In genomic region chr10:43578754-43579380, GRCm38 (mm10) we compare ENCODE assay signal across 8 mouse cellular contexts. TPM values are rescaled to one million over a fixed set of nuclear protein-coding genes. Genes with fewer than 3 reads are reported as not detected.
DNase-seq lines count a peak whose midpoint lies in the region; ATAC-seq and TF ChIP-seq lines count a peak whose summit lies in the region.

No protein-coding gene starts in this region.

- TF ChIP-seq CTCF in E14TG2a.4 (conservative IDR thresholded peaks at IDR 0.05; ENCODE audit: low read length): no peak

- ATAC-seq in erythroid progenitor cell, adult 5-6 weeks (replicated peaks; ENCODE audit: low FRiP score, poor library complexity, severe bottlenecking): peak; percentile 56
- ATAC-seq in limb, embryonic 12.5 days (ENCODE audit: insufficient number of reproducible peaks, insufficient read depth, low FRiP score, low TSS enrichment, low read depth): peak; percentile 87
- ATAC-seq in midbrain, embryonic 12.5 days (ENCODE audit: low FRiP score, low read depth): peak; percentile 80

- peak overlapping the region; percentile 97 for H3K9ac ChIP-seq in limb, embryonic 12.5 days (replicated peaks)
- H3K9ac ChIP-seq in midbrain, embryonic 12.5 days (replicated peaks): peak overlapping the region; percentile 93

- no peaks in the 10 kb centered on the region for H3K36me3 ChIP-seq in E14TG2a.4 (ENCODE audit: insufficient read depth, low read length)
- peaks cover 27% of the 10 kb centered on the region for H3K36me3 ChIP-seq in limb, embryonic 12.5 days
- peaks cover 22% of the 10 kb centered on the region for H3K36me3 ChIP-seq in midbrain, embryonic 12.5 days

- no peaks in the 10 kb centered on the region for H3K9me3 ChIP-seq in E14TG2a.4 (ENCODE audit: low read length)
- H3K9me3 ChIP-seq in limb, embryonic 12.5 days: 0 out of 2 replicates have a peak, but pooled peaks cover 8% of the 10 kb centered on the region
- H3K9me3 ChIP-seq in midbrain, embryonic 12.5 days: no peaks in the 10 kb centered on the region

- peak; percentile 38 to 68 for DNase-seq in adrenal gland, adult 18-20 months (ENCODE audit: low spot score in 2 of 2)
- peak; percentile 27 to 47 for DNase-seq in heart, postnatal 36 days
- DNase-seq in spleen, postnatal 14 days (ENCODE audit: low spot score in 2 of 2): peak; percentile 94
- no peak for DNase-seq in left cerebral cortex, postnatal 36 days (ENCODE audit: low spot score in 2 of 2)

- H3K4me2 ChIP-seq in limb, embryonic 12.5 days: peak overlapping the region; percentile 74
- H3K4me2 ChIP-seq in midbrain, embryonic 12.5 days (replicated peaks): peak overlapping the region; percentile 79

- peaks cover 56% of the 10 kb centered on the region for H3K4me1 ChIP-seq in E14TG2a.4 (replicated peaks; ENCODE audit: low read depth, low read length)
- H3K4me1 ChIP-seq in limb, embryonic 12.5 days (replicated peaks): peaks cover 17% of the 10 kb centered on the region
- peaks cover 16% of the 10 kb centered on the region for H3K4me1 ChIP-seq in midbrain, embryonic 12.5 days

- H3K4me3 ChIP-seq in E14TG2a.4 (replicated peaks; ENCODE audit: low read length): peak overlapping the region; percentile 84
- H3K4me3 ChIP-seq in limb, embryonic 12.5 days (replicated peaks): peak overlapping the region; percentile 85
- H3K4me3 ChIP-seq in midbrain, embryonic 12.5 days: peak overlapping the region; percentile 78

- intact Hi-C loops in heart, postnatal 36 days (cut with DNase I): no loop called here
- intact Hi-C loops in left cerebral cortex, postnatal 36 days (cut with DNase I): loop anchor here (10.0 kb wide), 1 partner anchor 146 kb away; no protein-coding TSS in a partner anchor

- H3K27me3 ChIP-seq in E14TG2a.4 (ENCODE audit: insufficient read depth, low read length): peaks cover 61% of the 10 kb centered on the region
- H3K27me3 ChIP-seq in limb, embryonic 12.5 days: no peaks in the 10 kb centered on the region
- H3K27me3 ChIP-seq in midbrain, embryonic 12.5 days: peaks cover 19% of the 10 kb centered on the region

- peak overlapping the region; percentile 100 for H3K27ac ChIP-seq in limb, embryonic 12.5 days
- H3K27ac ChIP-seq in midbrain, embryonic 12.5 days (replicated peaks): peak overlapping the region; percentile 97

- under 1% methylated on average over 59 of the region's 65 CpGs for whole genome bisulfite sequencing in limb, embryonic 12.5 days
- WGBS in midbrain, embryonic 12.5 days: under 1% methylated on average over 44 of the region's 65 CpGs

RNA-seq across cellular contexts. Expression of gene Cd24a, which starts 0.8 kb away (rescaled TPM):
- total RNA-seq in adrenal gland, adult 18-20 months (2021): 10 to 100 TPM; 19.6 to 27.0 TPM
- 6,032 and 6,430 TPM in 2 replicates for total RNA-seq in erythroid progenitor cell, adult 5-6 weeks (2015; ENCODE audit: low replicate concordance)
- 6,106 and 7,183 TPM in 2 replicates for total RNA-seq in erythroid progenitor cell, adult 5-6 weeks (2017; ENCODE audit: low replicate concordance)
- total RNA-seq in heart, postnatal 36 days (2021): 1 to 10 TPM; 6.6 to 8.1 TPM
- polyA plus RNA-seq in limb, embryonic 12.5 days (2016; fragmentation: Nextera tagmentation; extraction: Ambion mirVana): 612 and 635 TPM in 2 replicates
- 545 and 575 TPM in 2 replicates for polyA plus RNA-seq in midbrain, embryonic 12.5 days (2016; fragmentation: Nextera tagmentation; extraction: Ambion mirVana)
- total RNA-seq in left cerebral cortex, postnatal 36 days (2021): 1 to 10 TPM; 8.3 to 9.0 TPM

RNA-seq across cellular contexts. Expression of gene 1700021F05Rik, which starts 38.1 kb away (rescaled TPM):
- 10 to 100 TPM; 60.2 to 81.3 TPM for total RNA-seq in adrenal gland, adult 18-20 months (2021)
- 7.6 and 19.3 TPM in 2 replicates for total RNA-seq in erythroid progenitor cell, adult 5-6 weeks (2015; ENCODE audit: low replicate concordance)
- total RNA-seq in erythroid progenitor cell, adult 5-6 weeks (2017; ENCODE audit: low replicate concordance): 21.9 and 25.0 TPM in 2 replicates
- total RNA-seq in heart, postnatal 36 days (2021): 100 to 1,000 TPM; 113 to 120 TPM
- polyA plus RNA-seq in limb, embryonic 12.5 days (2016; fragmentation: Nextera tagmentation; extraction: Ambion mirVana): 55.6 and 64.2 TPM in 2 replicates
- 59.1 and 62.8 TPM in 2 replicates for polyA plus RNA-seq in midbrain, embryonic 12.5 days (2016; fragmentation: Nextera tagmentation; extraction: Ambion mirVana)
- total RNA-seq in left cerebral cortex, postnatal 36 days (2021): 10 to 100 TPM; 38.7 to 39.9 TPM

RNA-seq across cellular contexts. Expression of gene Gm9803, which starts 55.0 kb away (rescaled TPM):
- total RNA-seq in adrenal gland, adult 18-20 months (2021): 10 to 100 TPM in 1 of 2 experiments, 1 to 10 TPM in 1; 6.9 to 17.4 TPM
- total RNA-seq in erythroid progenitor cell, adult 5-6 weeks (2015; ENCODE audit: low replicate concordance): 41.8 TPM in 1 of 2 replicates, not detected in the other
- not detected in 2 replicates for total RNA-seq in erythroid progenitor cell, adult 5-6 weeks (2017; ENCODE audit: low replicate concordance)
- total RNA-seq in heart, postnatal 36 days (2021): 10 to 100 TPM in 1 of 2 experiments, 1 to 10 TPM in 1; 9.6 to 17.4 TPM
- polyA plus RNA-seq in limb, embryonic 12.5 days (2016; fragmentation: Nextera tagmentation; extraction: Ambion mirVana): 12.8 and 14.1 TPM in 2 replicates
- 11.5 and 15.8 TPM in 2 replicates for polyA plus RNA-seq in midbrain, embryonic 12.5 days (2016; fragmentation: Nextera tagmentation; extraction: Ambion mirVana)
- total RNA-seq in left cerebral cortex, postnatal 36 days (2021): 10 to 100 TPM in 1 of 2 experiments, not detected in 1; 12.2 TPM

Comparison
In these comparisons a context has a peak if more than half of its experiments do, and no peak if none do; other contexts are left out.
1. DNase-seq: peak in adrenal gland, adult 18-20 months (2 of 2), heart, postnatal 36 days (2 of 2) and spleen, postnatal 14 days (2 of 2); none in left cerebral cortex, postnatal 36 days (0 of 2).
2. RNA of gene Cd24a, which starts 0.8 kb away (total RNA-seq): 6,032 to 7,183 TPM in erythroid progenitor cell, adult 5-6 weeks; 19.6 to 27.0 TPM in adrenal gland, adult 18-20 months, 8.3 to 9.0 TPM in left cerebral cortex, postnatal 36 days and 6.6 to 8.1 TPM in heart, postnatal 36 days; every median in the first group is over 100 times any median in the second.
3. Peak in every context shown above with its lines, with median percentiles within 50 percentile points of each other: H3K4me3 ChIP-seq and ATAC-seq.